Mouse (Mus musculus): ENCODE data around the gene Ablim2.

GRCm38 (mm10) chr5:35789697-35790096 lies 32.0 kb downstream of the Ablim2 start:
- TF ChIP-seq POLR2A (IDR thresholded peaks at IDR 0.05; ENCODE audit: extremely low read depth, insufficient read depth, low read length) (no peak), CTCF (IDR thresholded peaks at IDR 0.05; ENCODE audit: extremely low read depth, insufficient read depth, low read length) (no peak)
